Mouse (Mus musculus): Measurements from ENCODE around the gene Tbc1d10b. TPM values are rescaled to one million over a fixed set of nuclear protein-coding genes. Genes with fewer than 3 reads are reported as not detected.

Gene Tbc1d10b
- polyA plus RNA-seq, 1 experiment: 70.4 TPM

- TF ChIP-seq CTCF (IDR thresholded peaks at IDR 0.05; ENCODE audit: extremely low read depth, insufficient read depth, low read length) (no peak), POLR2A (IDR thresholded peaks at IDR 0.05; ENCODE audit: extremely low read depth, insufficient read depth, low read length) (peak; percentile 62)
- peaks cover 3% of the 10 kb centered on the region; the same call in 1 of the 2 replicates for H3K4me1 ChIP-seq (ENCODE audit: control insufficient read depth, insufficient read depth, low read length)
- peak within 1 kb of the TSS; percentile 97 for H3K27ac ChIP-seq (ENCODE audit: insufficient read depth, low read length)
- H3K4me3 ChIP-seq (ENCODE audit: insufficient read depth, low read length): peak within 1 kb of the TSS; percentile 60
Measured at GRCm38 (mm10) chr7:127243870-127244657, 35.8 kb upstream of the Tbc1d10b start, which contains the start of gene Zfp771. Zfp771 (plus strand) TSS chr7:127244274.

- Histone ChIP-seq H3K4me3 (ENCODE audit: insufficient read depth, low read length) (peak overlapping the region; percentile 60), H3K4me1 (ENCODE audit: control insufficient read depth, insufficient read depth, low read length) (peaks cover 3% of the 10 kb centered on the region; the same call in 1 of the 2 replicates), H3K27ac (ENCODE audit: insufficient read depth, low read length) (peak overlapping the region; percentile 96)
- TF ChIP-seq CTCF (IDR thresholded peaks at IDR 0.05; ENCODE audit: extremely low read depth, insufficient read depth, low read length) (no peak), POLR2A (IDR thresholded peaks at IDR 0.05; ENCODE audit: extremely low read depth, insufficient read depth, low read length) (no peak)
Measured at GRCm38 (mm10) chr7:127243361-127243867, 35.1 kb upstream of the Tbc1d10b start.

- H3K4me3 ChIP-seq (ENCODE audit: insufficient read depth, low read length): no peak overlapping the region
- no peak for TF ChIP-seq CTCF (IDR thresholded peaks at IDR 0.05; ENCODE audit: extremely low read depth, insufficient read depth, low read length)
- TF ChIP-seq POLR2A (IDR thresholded peaks at IDR 0.05; ENCODE audit: extremely low read depth, insufficient read depth, low read length): no peak
- H3K27ac ChIP-seq (ENCODE audit: insufficient read depth, low read length): no peak overlapping the region
- peaks cover 7% of the 10 kb centered on the region for H3K4me1 ChIP-seq (ENCODE audit: control insufficient read depth, insufficient read depth, low read length)
Measured at GRCm38 (mm10) chr7:127234777-127235176, 26.5 kb upstream of the Tbc1d10b start.

- H3K27ac ChIP-seq (ENCODE audit: insufficient read depth, low read length): no peak overlapping the region
- peaks cover 7% of the 10 kb centered on the region for H3K4me1 ChIP-seq (ENCODE audit: control insufficient read depth, insufficient read depth, low read length)
- TF ChIP-seq CTCF (IDR thresholded peaks at IDR 0.05; ENCODE audit: extremely low read depth, insufficient read depth, low read length): no peak
- TF ChIP-seq POLR2A (IDR thresholded peaks at IDR 0.05; ENCODE audit: extremely low read depth, insufficient read depth, low read length): no peak
- H3K4me3 ChIP-seq (ENCODE audit: insufficient read depth, low read length): peak overlapping the region; percentile 96
Measured at GRCm38 (mm10) chr7:127233765-127234164, 25.5 kb upstream of the Tbc1d10b start.

GRCm38 (mm10) chr7:127233368-127233749 lies 25.1 kb upstream of the Tbc1d10b start:
- H3K4me1 ChIP-seq (ENCODE audit: control insufficient read depth, insufficient read depth, low read length): peaks cover 7% of the 10 kb centered on the region
- peak overlapping the region; percentile 85 for H3K27ac ChIP-seq (ENCODE audit: insufficient read depth, low read length)
- peak overlapping the region; percentile 96 for H3K4me3 ChIP-seq (ENCODE audit: insufficient read depth, low read length)
- TF ChIP-seq CTCF (IDR thresholded peaks at IDR 0.05; ENCODE audit: extremely low read depth, insufficient read depth, low read length) (no peak), POLR2A (IDR thresholded peaks at IDR 0.05; ENCODE audit: extremely low read depth, insufficient read depth, low read length) (no peak)

- TF ChIP-seq POLR2A (IDR thresholded peaks at IDR 0.05; ENCODE audit: extremely low read depth, insufficient read depth, low read length) (0 out of 2 replicates have a peak, but pooled peaks have one; percentile 23), CTCF (IDR thresholded peaks at IDR 0.05; ENCODE audit: extremely low read depth, insufficient read depth, low read length) (no peak)
Measured at GRCm38 (mm10) chr7:127232622-127233367, 24.5 kb upstream of the Tbc1d10b start, which contains the start of the genes Zfp553 and Sept1. Zfp553 (plus strand) TSS chr7:127233061. Sept1 (minus strand) TSS chr7:127233130.

DNA sequence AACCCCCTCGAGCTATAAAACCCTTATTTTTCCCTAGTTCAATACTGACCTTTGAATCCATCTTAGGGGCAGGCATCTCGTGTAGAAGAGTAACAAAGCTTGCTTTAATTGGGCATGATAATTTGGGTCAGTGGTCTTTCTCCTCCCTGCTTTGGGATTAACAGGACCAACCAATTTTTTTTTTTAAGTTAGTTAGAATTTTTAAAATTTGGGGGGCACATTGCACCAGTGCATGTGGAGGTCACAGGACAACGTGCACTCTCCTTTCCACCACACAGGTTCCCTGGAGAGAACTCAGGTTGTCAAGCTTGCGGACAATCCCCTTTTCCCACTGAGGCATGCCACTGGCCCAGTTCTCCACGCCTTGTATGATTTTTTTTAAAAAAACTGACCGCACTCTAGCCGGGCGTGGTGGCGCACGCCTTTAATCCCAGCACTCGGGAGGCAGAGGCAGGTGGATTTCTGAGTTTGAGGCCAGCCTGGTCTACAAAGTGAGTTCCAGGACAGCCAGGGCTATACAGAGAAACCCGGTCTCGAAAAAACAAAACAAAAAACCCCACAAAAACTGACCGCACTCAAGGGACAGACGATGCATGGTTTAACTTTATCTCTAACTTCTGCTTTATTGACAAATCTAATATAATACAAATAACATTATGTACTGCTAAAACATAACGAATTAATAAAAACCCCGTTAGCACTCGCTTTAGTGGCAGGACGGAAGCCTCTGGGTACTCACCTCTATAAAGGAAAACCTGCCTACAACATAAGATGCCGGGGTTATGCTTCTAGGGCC lies 23.8 kb upstream of the Tbc1d10b start:
- no peak for TF ChIP-seq POLR2A (IDR thresholded peaks at IDR 0.05; ENCODE audit: extremely low read depth, insufficient read depth, low read length)
- TF ChIP-seq CTCF (IDR thresholded peaks at IDR 0.05; ENCODE audit: extremely low read depth, insufficient read depth, low read length): no peak
- peak overlapping the region; percentile 96 for H3K4me3 ChIP-seq (ENCODE audit: insufficient read depth, low read length)
- peaks cover 7% of the 10 kb centered on the region for H3K4me1 ChIP-seq (ENCODE audit: control insufficient read depth, insufficient read depth, low read length)
- peak overlapping the region; percentile 85 for H3K27ac ChIP-seq (ENCODE audit: insufficient read depth, low read length)

More at GRCm38 (mm10) chr7:127232622-127233367, 24.5 kb upstream of the Tbc1d10b start, which contains the start of the genes Zfp553 and Sept1:
- peak within 1 kb of the TSS; percentile 96 for H3K4me3 ChIP-seq (ENCODE audit: insufficient read depth, low read length)
- peak within 1 kb of the TSS; percentile 85 for H3K27ac ChIP-seq (ENCODE audit: insufficient read depth, low read length)
- peaks cover 7% of the 10 kb centered on the region for H3K4me1 ChIP-seq (ENCODE audit: control insufficient read depth, insufficient read depth, low read length)

DNA sequence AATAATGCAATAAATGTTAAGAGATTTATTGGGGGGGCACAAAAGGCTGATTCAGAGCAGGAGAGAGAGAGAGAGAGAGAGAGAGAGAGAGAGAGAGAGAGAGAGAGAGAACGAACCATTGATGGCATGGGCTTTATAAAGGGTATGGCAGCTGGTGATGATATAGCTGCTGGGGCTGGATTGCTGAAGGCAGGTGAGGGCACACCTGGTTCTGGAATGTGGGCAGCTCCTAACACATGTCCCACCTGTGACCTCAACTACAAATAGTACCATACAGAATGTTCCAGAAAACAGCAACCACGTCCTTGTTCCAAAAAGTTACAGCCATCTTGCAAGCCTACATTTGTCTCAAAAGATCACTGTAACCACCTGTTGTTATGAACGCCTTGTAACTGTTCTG lies 23.1 kb upstream of the Tbc1d10b start:
- Histone ChIP-seq H3K4me1 (ENCODE audit: control insufficient read depth, insufficient read depth, low read length) (peaks cover 7% of the 10 kb centered on the region), H3K27ac (ENCODE audit: insufficient read depth, low read length) (no peak overlapping the region), H3K4me3 (ENCODE audit: insufficient read depth, low read length) (peak overlapping the region; percentile 96; the same call in 1 of the 2 replicates)
- TF ChIP-seq CTCF (IDR thresholded peaks at IDR 0.05; ENCODE audit: extremely low read depth, insufficient read depth, low read length) (no peak), POLR2A (IDR thresholded peaks at IDR 0.05; ENCODE audit: extremely low read depth, insufficient read depth, low read length) (no peak)
